Mouse (Mus musculus) megakaryocyte, embryonic 14.5 days (primary cell): ENCODE measurements at regions not wholly inside any gene's neighbourhood (a gene's known extent, or its start where the extent isn't known, plus 50 kb on each side); places are given as distances from the start of the nearest gene placed in this dataset.

ENCODE experiments used
- H3K27me3 ChIP-seq: replicated peaks from 2 replicates; pipeline ENCODE3; 2012; ENCODE audit warnings: inconsistent platforms
- H3K36me3 ChIP-seq: replicated peaks from 2 replicates; pipeline ENCODE3; 2012; ENCODE audit warnings: low read length, inconsistent platforms, mixed read lengths
- H3K4me1 ChIP-seq: 2 replicates; pipeline ENCODE4 v1.6.1; 2012; ENCODE audit warnings: inconsistent platforms
- H3K4me3 ChIP-seq: replicated peaks from 2 replicates; pipeline ENCODE3; 2012; ENCODE audit warnings: moderate library complexity, mild to moderate bottlenecking, inconsistent platforms
- H3K9me3 ChIP-seq: 2 replicates; pipeline ENCODE4 v1.6.1; 2012; ENCODE audit warnings: inconsistent platforms
- FLI1 ChIP-seq: IDR thresholded peaks from 2 replicates; pipeline ENCODE4 v1.6.1; 2012; ENCODE audit warnings: low read length, inconsistent platforms, mixed read lengths
- GATA1 ChIP-seq: IDR thresholded peaks from 3 replicates; pipeline ENCODE4 v1.6.1; 2012; ENCODE audit warnings: mixed read lengths, low read length, inconsistent platforms, borderline replicate concordance

DNA sequence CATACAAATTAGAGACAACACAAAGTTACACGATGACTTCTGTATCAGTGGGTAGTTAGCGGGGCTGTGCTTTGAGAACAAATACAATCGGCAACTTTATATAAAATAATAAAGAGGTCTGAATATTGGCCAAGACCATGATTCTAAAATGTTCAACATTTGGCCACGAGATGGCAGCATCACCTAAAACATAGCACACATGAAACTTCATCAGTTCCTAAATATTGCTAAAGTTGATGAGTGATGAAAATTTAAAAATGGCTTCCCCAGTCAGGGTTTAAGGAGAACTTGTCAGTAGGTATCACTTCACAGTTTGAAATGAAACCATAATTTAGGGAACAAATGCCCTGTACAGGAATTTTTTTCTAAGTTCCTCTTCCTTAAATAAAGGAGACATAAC, 824.6 kb downstream of the Basp1 start:
- H3K36me3 ChIP-seq: no peaks in the 10 kb centered on the region
- no peaks in the 10 kb centered on the region for H3K4me1 ChIP-seq
- H3K9me3 ChIP-seq: no peaks in the 10 kb centered on the region
- no peaks in the 10 kb centered on the region for H3K27me3 ChIP-seq
- H3K4me3 ChIP-seq: no peak overlapping the region
- TF ChIP-seq GATA1: no peak
- TF ChIP-seq FLI1: no peak

DNA sequence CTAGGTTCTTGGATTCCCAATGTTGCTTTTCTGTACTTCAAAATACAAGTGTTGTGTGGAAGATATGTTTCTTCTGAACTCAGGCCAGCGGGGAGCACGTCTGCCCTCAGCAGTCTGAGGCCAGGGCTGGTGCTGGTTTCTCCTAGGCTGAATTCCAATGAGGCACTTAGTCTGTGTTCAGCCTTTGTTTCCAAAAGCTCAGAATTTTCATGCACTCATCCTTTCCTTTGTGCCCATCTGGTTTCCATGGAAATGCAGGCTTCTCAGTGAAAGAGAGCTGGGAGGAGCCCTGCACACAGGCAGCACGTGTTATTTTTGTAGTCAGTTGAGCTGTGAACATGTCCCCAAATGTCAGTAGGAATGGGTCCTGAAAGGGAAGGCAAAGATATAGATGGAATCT, 846.6 kb downstream of the Basp1 start:
- H3K4me3 ChIP-seq: no peak overlapping the region
- 0 out of 2 replicates have a peak, but pooled peaks cover 4% of the 10 kb centered on the region for H3K9me3 ChIP-seq
- H3K4me1 ChIP-seq: no peaks in the 10 kb centered on the region
- no peaks in the 10 kb centered on the region for H3K36me3 ChIP-seq
- H3K27me3 ChIP-seq: no peaks in the 10 kb centered on the region
- TF ChIP-seq GATA1 (no peak), FLI1 (no peak)

DNA sequence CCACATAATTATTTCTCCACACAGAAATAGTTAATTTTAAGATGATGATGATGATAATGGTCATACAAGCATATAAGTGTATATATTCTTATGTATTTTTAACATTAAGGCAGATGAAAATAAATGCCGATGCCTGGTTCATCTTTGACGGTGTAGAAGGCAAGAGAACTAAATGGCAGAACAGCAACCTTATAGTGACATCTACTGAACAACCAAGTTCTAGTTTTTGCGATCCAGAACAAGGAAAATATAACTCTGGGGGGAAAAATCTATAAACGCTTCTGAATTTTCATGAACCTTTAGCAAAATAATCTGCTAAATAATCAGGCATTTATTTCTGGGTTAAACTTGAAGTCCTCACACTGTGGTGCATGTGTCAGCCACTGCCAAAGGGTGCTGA, 856.8 kb downstream of the Basp1 start:
- TF ChIP-seq FLI1 (no peak), GATA1 (no peak)
- H3K4me3 ChIP-seq: no peak overlapping the region
- H3K4me1 ChIP-seq: no peaks in the 10 kb centered on the region
- no peaks in the 10 kb centered on the region for H3K9me3 ChIP-seq
- H3K27me3 ChIP-seq: no peaks in the 10 kb centered on the region
- no peaks in the 10 kb centered on the region for H3K36me3 ChIP-seq

DNA sequence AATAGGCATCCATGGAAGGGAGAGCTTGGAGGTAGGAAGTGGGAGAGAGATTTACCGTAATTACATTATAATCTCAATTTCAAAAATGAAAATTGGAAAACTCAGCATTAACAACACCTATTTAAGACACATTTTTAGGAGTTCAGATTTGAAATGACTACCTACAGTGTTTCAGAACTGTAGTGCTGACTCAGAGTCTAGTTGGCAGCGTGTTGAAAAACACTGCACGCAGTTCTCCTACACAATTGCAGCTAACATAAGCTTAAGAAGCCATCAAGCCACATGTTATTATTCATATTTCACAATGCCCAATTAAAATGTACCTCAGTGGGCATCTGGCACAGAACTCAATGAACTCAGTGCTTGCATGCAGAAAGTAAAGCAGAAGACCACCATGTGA, 863.5 kb downstream of the Basp1 start:
- Histone ChIP-seq H3K27me3 (no peaks in the 10 kb centered on the region), H3K4me3 (no peak overlapping the region), H3K9me3 (no peaks in the 10 kb centered on the region), H3K4me1 (no peaks in the 10 kb centered on the region), H3K36me3 (no peaks in the 10 kb centered on the region)
- TF ChIP-seq FLI1: no peak
- TF ChIP-seq GATA1: no peak

DNA sequence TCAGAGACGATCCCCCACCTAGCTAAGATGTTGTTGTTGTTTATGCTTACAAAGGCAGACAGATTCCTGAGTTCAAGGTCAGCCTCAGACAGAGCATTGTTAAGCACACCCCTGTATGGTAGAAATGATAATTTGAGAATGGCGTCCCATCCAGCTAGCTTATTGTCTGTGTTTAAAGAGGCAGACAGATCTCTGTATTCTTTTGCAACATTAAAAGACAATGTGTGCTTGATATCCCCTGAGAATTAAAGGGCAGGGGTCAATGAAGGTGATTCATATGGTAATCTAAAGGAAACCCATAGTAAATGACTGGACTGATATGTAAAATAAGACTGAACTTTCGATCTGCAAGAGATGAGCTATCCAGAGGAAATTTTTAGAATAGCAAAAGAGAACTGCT, 883.5 kb downstream of the Basp1 start:
- H3K36me3 ChIP-seq: no peaks in the 10 kb centered on the region
- H3K27me3 ChIP-seq: no peaks in the 10 kb centered on the region
- H3K4me3 ChIP-seq: no peak overlapping the region
- no peaks in the 10 kb centered on the region for H3K4me1 ChIP-seq
- TF ChIP-seq GATA1 (no peak), FLI1 (no peak)
- no peaks in the 10 kb centered on the region for H3K9me3 ChIP-seq

DNA sequence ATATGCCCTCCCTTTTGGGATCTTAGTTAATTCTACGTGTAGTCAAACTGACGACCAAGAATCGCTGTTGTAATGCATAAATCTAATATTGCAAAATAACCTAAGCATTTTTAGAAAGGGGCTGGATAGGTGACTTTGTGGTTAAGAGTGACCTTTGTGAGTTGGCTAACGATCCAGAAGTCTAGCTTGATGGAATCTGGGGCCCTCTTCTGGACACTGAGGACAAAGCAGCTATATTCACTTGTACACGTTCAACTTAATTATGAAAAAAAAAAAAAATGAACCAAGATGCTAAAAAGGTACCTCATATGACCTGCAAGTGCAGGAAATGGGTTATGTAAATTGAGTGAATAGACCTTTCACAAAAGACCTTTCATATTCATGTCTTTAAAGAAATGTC, 886.2 kb downstream of the Basp1 start:
- no peaks in the 10 kb centered on the region for H3K27me3 ChIP-seq
- H3K4me1 ChIP-seq: no peaks in the 10 kb centered on the region
- TF ChIP-seq GATA1 (no peak), FLI1 (no peak)
- H3K9me3 ChIP-seq: peaks cover 8% of the 10 kb centered on the region
- no peaks in the 10 kb centered on the region for H3K36me3 ChIP-seq
- H3K4me3 ChIP-seq: no peak overlapping the region

DNA sequence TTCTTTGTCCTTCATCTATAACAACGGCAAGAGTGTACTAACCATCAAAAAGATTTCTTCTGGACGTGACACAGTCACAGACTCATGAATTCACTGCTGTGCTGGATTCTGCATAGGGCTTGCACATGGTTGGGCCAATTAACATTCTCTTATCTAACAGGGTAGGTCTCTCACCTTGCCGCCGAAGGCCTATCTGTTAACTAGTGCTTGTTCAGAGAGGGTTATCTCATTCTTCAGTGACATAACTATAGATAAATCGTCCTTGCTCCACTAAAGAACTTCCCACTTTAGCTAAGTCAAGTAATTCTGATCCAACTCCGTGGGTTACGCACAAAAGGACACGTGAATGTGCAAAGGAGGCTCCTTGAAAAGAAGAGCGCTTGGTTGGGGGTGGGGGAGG, 899.6 kb downstream of the Basp1 start:
- Histone ChIP-seq H3K36me3 (no peaks in the 10 kb centered on the region), H3K27me3 (no peaks in the 10 kb centered on the region), H3K9me3 (peaks cover 8% of the 10 kb centered on the region; the same call in 1 of the 2 replicates)

DNA sequence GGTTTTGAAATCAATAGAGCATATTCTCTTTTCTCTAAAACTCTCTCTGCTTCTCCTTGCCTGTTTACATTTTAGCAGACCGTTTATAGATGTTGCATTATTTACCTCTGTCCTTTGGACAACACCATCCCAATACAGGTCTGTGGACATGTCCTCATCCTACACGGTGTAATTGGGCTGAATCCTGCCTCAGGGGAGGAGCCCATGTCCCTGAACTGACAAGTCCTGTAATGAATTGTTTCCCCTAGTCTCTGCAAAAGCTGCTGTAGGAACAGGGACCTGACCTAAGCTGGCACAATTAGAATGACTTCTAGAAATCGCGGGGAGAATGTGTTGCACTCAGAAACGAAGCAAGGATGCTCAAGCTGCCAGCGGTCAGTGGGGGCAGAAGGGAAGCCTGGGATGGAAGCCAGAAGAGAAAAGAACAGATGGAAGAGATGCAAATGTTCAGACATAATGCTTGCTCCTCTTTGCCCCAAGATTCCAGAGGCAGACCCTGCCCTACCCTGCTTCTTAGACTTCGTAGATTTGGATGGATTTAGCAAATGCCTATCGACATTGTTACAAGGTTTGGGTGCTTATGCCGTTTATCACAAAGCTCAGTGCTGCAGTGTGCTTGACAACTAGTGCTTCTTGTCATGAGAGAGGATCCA, 911.5 kb downstream of the Basp1 start:
- Histone ChIP-seq H3K9me3 (peaks cover 2% of the 10 kb centered on the region; the same call in 1 of the 2 replicates), H3K4me1 (no peaks in the 10 kb centered on the region), H3K36me3 (no peaks in the 10 kb centered on the region), H3K27me3 (no peaks in the 10 kb centered on the region), H3K4me3 (no peak overlapping the region)
- TF ChIP-seq GATA1 (no peak), FLI1 (no peak)

More for the DNA sequence above, 899.6 kb downstream of the Basp1 start:
- TF ChIP-seq GATA1 (no peak), FLI1 (no peak)
- Histone ChIP-seq H3K4me3 (no peak overlapping the region), H3K4me1 (no peaks in the 10 kb centered on the region)

DNA sequence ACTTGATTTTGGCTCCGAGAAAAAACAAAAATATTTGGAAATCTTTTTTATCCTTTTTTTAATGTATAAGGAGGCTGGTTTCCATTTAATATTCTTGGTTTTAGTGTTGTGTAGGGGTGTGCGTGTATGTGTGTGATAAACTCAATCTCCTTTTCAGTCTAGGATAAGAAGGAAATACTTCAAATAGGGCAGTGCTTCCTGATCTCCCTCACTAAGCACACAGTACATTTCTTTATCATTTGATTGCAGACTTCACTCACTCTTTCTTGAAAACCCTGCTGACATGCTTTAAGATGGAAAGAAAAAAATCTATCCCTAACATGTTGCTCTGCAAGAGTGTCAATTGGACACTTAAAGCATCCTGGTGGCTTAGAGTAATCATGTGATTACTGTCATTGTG, 927.3 kb downstream of the Basp1 start:
- TF ChIP-seq FLI1 (no peak), GATA1 (no peak)
- H3K27me3 ChIP-seq: no peaks in the 10 kb centered on the region
- no peaks in the 10 kb centered on the region for H3K36me3 ChIP-seq
- H3K9me3 ChIP-seq: no peaks in the 10 kb centered on the region
- no peaks in the 10 kb centered on the region for H3K4me1 ChIP-seq
- no peak overlapping the region for H3K4me3 ChIP-seq

DNA sequence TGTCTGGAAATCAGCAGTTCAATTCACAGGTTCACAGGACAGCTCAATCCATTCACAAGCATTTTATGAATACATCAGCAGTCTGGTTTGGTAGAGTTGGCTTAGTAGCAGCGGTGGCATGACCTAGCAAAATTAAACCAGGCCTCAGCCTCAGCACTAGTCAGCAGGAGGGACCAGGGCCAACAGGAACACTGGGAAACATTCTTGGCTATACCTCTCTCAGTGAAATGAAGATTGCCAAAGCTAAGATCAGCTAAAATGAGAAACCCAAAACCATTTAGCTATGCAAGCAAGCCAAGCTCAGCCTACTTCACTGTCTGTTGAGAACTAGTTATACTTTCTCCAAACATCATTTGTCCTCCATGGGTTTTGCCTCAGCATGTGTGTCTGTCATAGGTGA, 945.3 kb downstream of the Basp1 start:
- peaks cover 4% of the 10 kb centered on the region; the same call in 1 of the 2 replicates for H3K9me3 ChIP-seq

More for the DNA sequence above, 945.3 kb downstream of the Basp1 start:
- H3K27me3 ChIP-seq: no peaks in the 10 kb centered on the region
- no peak for TF ChIP-seq GATA1
- no peak for TF ChIP-seq FLI1
- H3K4me3 ChIP-seq: no peak overlapping the region
- H3K36me3 ChIP-seq: no peaks in the 10 kb centered on the region
- H3K4me1 ChIP-seq: no peaks in the 10 kb centered on the region
